Mouse (Mus musculus) lung, postnatal 0 days (tissue): Measurements from ENCODE around the gene Srsf2.

Experiments used
- CTCF ChIP-seq: IDR thresholded peaks from 2 replicates; pipeline ENCODE4 v1.5.1; 2016; ENCODE audit warnings: antibody characterized with exemption, mild to moderate bottlenecking
- EP300 ChIP-seq: IDR thresholded peaks from 2 replicates; pipeline ENCODE4 v1.6.1; 2016; ENCODE audit warnings: antibody characterized with exemption, mild to moderate bottlenecking, control low read depth

DNA sequence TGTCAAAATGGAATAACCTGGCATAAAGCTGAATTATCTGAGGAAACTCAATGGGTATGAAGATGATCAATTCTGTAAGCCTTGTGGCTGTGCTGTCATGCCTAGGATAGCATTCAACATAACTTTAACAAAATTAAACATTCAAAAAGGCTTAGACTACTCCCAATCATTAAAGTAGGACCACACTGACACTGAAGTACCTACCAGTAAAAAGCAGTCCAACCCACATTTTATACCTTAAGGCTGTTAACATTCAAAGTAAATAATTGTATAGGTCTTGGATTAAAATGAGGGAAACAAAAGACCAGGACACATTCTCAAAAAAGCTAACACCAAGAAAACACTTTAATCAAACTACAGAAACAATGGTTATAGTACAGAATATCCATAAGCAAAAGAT, 3.3 kb downstream of the Srsf2 start:
- TF ChIP-seq EP300 (no peak), CTCF (no peak)
